Mouse (Mus musculus) liver, embryonic 16.5 days (tissue): Measurements from ENCODE around the gene Necab2. TPM values are rescaled to one million over a fixed set of nuclear protein-coding genes. Genes with fewer than 3 reads are reported as not detected.

ENCODE experiments used
- ATAC-seq: fragments of 200-750 bp; cut with Nextera tagmentation; 2 replicates; pipeline ENCODE4 v1.8.0; 2017; ENCODE audit warnings: low read depth, mild to moderate bottlenecking, moderate number of reproducible peaks, moderate library complexity
- H3K27ac ChIP-seq: fragments of 300-500 bp; sonication (generic); 2 replicates; pipeline ENCODE4 v1.5.1; 2014; ENCODE audit warnings: mild to moderate bottlenecking, low read length
- H3K27me3 ChIP-seq: fragments of 300-500 bp; sonication (generic); 2 replicates; pipeline ENCODE4 v1.6.1; 2014; ENCODE audit warnings: low read depth, low read length, mixed read lengths; ENCODE audit not compliant: control insufficient read depth, insufficient read depth
- H3K36me3 ChIP-seq: fragments of 300-500 bp; sonication (generic); 2 replicates; pipeline ENCODE4 v1.6.1; 2014; ENCODE audit warnings: mild to moderate bottlenecking; ENCODE audit not compliant: control insufficient read depth, insufficient read depth
- H3K4me1 ChIP-seq: fragments of 300-500 bp; sonication (generic); 2 replicates; pipeline ENCODE4 v1.6.1; 2014; ENCODE audit warnings: low read depth, low read length, mixed read lengths; ENCODE audit not compliant: control insufficient read depth
- H3K4me2 ChIP-seq: fragments of 300-500 bp; sonication (generic); 2 replicates; pipeline ENCODE4 v1.6.1; 2014; ENCODE audit warnings: low read depth, low read length, mixed read lengths
- H3K4me3 ChIP-seq: fragments of 300-500 bp; sonication (generic); 2 replicates; pipeline ENCODE4 v1.5.1; 2014; ENCODE audit warnings: low read depth, mild to moderate bottlenecking, low read length
- H3K9ac ChIP-seq: fragments of 300-500 bp; sonication (generic); 2 replicates; pipeline ENCODE4 v1.6.1; 2014; ENCODE audit warnings: low read depth, low read length
- H3K9me3 ChIP-seq: fragments of 300-500 bp; sonication (generic); replicated peaks from 2 replicates; pipeline ENCODE4 v1.6.1; 2016; ENCODE audit warnings: low read length; ENCODE audit not compliant: control insufficient read depth
- WGBS: fragments of 180-500 bp; shearing (Covaris S2); extraction: QIAGEN DNeasy Blood & Tissue Kit; methylation state at CpG from one replicate; pipeline ENCODE4 v1.1.7; 2014; ENCODE audit not compliant: insufficient replicate concordance; 5-methylcytosine and 5-hydroxymethylcytosine counted together
- polyA plus RNA-seq: library from polyadenylated mRNA; unstranded; fragments of >200 nt; fragmentation: Nextera tagmentation; extraction: Ambion mirVana; gene quantifications from 2 replicates; pipeline ENCODE4 v1.2.1, GENCODE M21; 2015

Gene Necab2
- polyA plus RNA-seq, 1 experiment from 2014 or later = 0.04 TPM

DNA sequence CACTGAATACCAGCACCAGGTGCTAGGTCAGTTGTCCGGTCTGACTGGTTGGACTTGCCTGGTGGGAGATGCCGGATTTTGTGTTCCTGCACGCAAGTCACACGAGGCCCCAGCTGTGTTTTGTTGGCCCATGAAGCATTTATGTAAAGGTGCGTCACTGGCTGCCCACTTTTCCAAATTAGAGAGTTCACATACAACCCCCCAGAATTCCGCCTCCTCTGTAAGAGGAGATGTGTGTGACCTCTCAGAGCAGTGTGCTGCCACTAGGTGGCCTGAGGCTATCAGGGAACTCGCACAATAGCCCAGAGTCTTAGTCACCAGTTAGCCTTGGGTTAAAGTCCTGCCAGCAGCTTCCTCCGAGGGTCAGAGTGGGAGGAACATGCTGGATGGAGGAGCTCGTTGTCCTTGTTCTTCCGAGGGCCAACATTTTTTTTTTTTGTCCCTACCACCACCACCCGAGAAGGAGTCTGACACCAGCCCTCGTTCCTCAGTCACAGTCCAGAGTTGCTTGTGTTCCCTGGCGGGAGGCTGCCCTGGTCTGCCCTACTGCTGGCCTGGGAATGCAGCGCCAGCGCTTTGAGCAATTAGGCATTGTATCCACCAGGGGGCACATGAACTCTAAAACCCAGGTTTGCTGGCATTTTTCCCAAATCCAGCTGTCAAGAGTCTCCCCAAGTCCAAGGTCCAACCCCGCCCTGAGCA lies 6.1 kb upstream of the Necab2 start:
- Histone ChIP-seq H3K4me2 (peak overlapping the region; percentile 39), H3K4me3 (no peak overlapping the region), H3K36me3 (peaks cover 11% of the 10 kb centered on the region), H3K27ac (no peak overlapping the region), H3K9me3 (no peaks in the 10 kb centered on the region), H3K4me1 (peaks cover 8% of the 10 kb centered on the region), H3K9ac (no peak overlapping the region), H3K27me3 (0 out of 2 replicates have a peak, but pooled peaks cover under 1% of the 10 kb centered on the region)
- peak; percentile 22 for ATAC-seq
- WGBS = 21% methylated on average over 16 of the region's 16 CpGs

- Histone ChIP-seq H3K9ac (no peak overlapping the region), H3K4me1 (peaks cover 8% of the 10 kb centered on the region), H3K4me2 (no peak overlapping the region; the same call in 1 of the 2 replicates), H3K27me3 (peaks cover 5% of the 10 kb centered on the region), H3K4me3 (no peak overlapping the region), H3K36me3 (peaks cover 11% of the 10 kb centered on the region), H3K9me3 (no peaks in the 10 kb centered on the region), H3K27ac (no peak overlapping the region)
- 29% methylated on average over 1 of the region's 1 CpGs for WGBS
- ATAC-seq = no peak
Observed at GRCm38 (mm10) chr8:119440952-119441270, 5.6 kb upstream of the Necab2 start.

DNA sequence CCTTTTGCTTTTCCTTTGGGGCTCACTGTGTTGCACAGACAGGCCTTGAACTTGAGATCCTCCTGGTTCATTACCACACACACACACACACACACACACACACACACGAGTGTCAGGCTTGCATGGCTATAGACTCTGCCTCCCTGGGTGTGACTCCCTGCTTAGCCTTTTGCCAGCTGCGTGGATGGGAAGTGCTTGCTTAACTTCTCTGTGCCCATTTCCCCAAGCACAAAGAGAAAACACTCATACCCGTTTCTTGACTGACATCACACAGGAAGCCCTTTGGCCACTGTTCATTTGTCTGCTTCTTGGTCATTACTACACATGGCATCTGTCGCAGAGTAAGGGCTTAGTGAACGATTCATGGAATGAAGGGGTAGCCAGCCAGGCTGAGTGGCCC lies 4.5 kb upstream of the Necab2 start:
- Histone ChIP-seq H3K4me1 (peaks cover 3% of the 10 kb centered on the region), H3K9ac (no peak overlapping the region), H3K4me2 (no peak overlapping the region), H3K27ac (no peak overlapping the region), H3K9me3 (no peaks in the 10 kb centered on the region), H3K27me3 (peaks cover 16% of the 10 kb centered on the region), H3K4me3 (no peak overlapping the region), H3K36me3 (peaks cover 11% of the 10 kb centered on the region)
- 46% methylated on average over 5 of the region's 5 CpGs for WGBS
- no peak for ATAC-seq

GRCm38 (mm10) chr8:119442970-119443369 lies 3.5 kb upstream of the Necab2 start:
- no peak overlapping the region for H3K4me2 ChIP-seq
- no peaks in the 10 kb centered on the region for H3K9me3 ChIP-seq
- WGBS = 81% methylated on average over 8 of the region's 8 CpGs
- peaks cover 3% of the 10 kb centered on the region for H3K4me1 ChIP-seq
- H3K36me3 ChIP-seq = peaks cover 11% of the 10 kb centered on the region
- no peak for ATAC-seq
- H3K27ac ChIP-seq = no peak overlapping the region
- no peak overlapping the region for H3K4me3 ChIP-seq
- peaks cover 25% of the 10 kb centered on the region for H3K27me3 ChIP-seq
- H3K9ac ChIP-seq = no peak overlapping the region

GRCm38 (mm10) chr8:119446990-119447780 lies 666 bp downstream of the Necab2 start:
- Histone ChIP-seq H3K4me2 (peak overlapping the region; percentile 55), H3K27me3 (peaks cover 37% of the 10 kb centered on the region), H3K27ac (no peak overlapping the region), H3K4me1 (no peaks in the 10 kb centered on the region), H3K9ac (no peak overlapping the region), H3K36me3 (peaks cover 11% of the 10 kb centered on the region), H3K9me3 (no peaks in the 10 kb centered on the region), H3K4me3 (peak overlapping the region; percentile 47)
- WGBS = 2% methylated on average over 46 of the region's 80 CpGs
- ATAC-seq = peak; percentile 13

GRCm38 (mm10) chr8:119447781-119448170 lies 1.3 kb downstream of the Necab2 start:
- WGBS = 5% methylated on average over 17 of the region's 17 CpGs
- peaks cover 37% of the 10 kb centered on the region for H3K27me3 ChIP-seq
- no peak overlapping the region for H3K4me2 ChIP-seq
- H3K36me3 ChIP-seq = peaks cover 10% of the 10 kb centered on the region
- no peaks in the 10 kb centered on the region for H3K4me1 ChIP-seq
- no peak overlapping the region for H3K9ac ChIP-seq
- no peak overlapping the region for H3K27ac ChIP-seq
- no peak overlapping the region for H3K4me3 ChIP-seq
- H3K9me3 ChIP-seq = no peaks in the 10 kb centered on the region
- no peak for ATAC-seq

DNA sequence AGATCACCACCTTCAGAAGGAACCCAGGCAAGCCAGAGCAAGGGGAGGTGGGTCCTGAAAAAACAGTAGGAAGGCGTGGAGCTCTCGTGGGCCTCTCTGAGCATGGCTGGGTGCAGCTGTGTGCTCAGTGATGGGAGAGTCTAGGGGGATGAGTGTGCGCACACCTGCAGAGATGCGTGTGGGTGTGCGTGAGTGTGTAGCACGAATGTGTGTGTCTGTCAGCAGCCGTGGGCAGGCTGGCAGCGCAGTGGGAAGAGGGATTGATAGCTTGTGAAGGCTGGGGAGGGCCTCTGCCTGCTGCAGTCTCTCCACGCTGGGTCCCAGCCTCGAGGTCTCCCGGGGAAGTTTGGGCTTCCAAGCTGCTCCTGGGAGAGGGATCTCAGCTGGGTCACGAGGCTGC lies 3.1 kb downstream of the Necab2 start:
- H3K36me3 ChIP-seq = no peaks in the 10 kb centered on the region
- no peak overlapping the region for H3K4me3 ChIP-seq
- no peaks in the 10 kb centered on the region for H3K9me3 ChIP-seq
- H3K27ac ChIP-seq = no peak overlapping the region
- H3K9ac ChIP-seq = no peak overlapping the region
- peaks cover 37% of the 10 kb centered on the region for H3K27me3 ChIP-seq
- ATAC-seq = no peak
- H3K4me2 ChIP-seq = no peak overlapping the region
- WGBS = 58% methylated on average over 12 of the region's 12 CpGs
- no peaks in the 10 kb centered on the region for H3K4me1 ChIP-seq

DNA sequence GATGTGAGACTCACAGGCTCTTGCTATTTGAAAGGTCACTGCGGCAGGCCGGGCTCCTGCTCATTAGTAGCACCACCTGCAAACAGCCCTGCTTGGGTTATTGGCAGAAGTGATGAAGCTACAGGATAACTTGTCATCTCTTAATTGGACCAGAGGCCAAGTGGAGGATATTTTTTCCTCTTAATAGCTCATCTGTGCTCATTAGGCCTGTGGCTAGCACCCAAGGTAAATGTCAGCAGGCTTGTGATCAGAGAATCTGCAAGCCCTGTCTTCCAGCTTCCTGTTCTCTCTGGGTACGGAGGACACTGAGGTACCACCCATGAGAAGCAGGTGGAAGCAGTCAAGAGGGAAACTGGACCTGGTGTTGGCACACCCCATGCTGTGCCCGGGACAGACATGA lies 4.6 kb downstream of the Necab2 start:
- Histone ChIP-seq H3K4me2 (no peak overlapping the region), H3K4me3 (no peak overlapping the region), H3K9ac (no peak overlapping the region), H3K27ac (no peak overlapping the region), H3K36me3 (no peaks in the 10 kb centered on the region), H3K27me3 (peaks cover 30% of the 10 kb centered on the region), H3K9me3 (no peaks in the 10 kb centered on the region), H3K4me1 (no peaks in the 10 kb centered on the region)
- ATAC-seq = no peak
- 62% methylated on average over 4 of the region's 4 CpGs for WGBS

- ATAC-seq = no peak
- Histone ChIP-seq H3K27ac (no peak overlapping the region), H3K9me3 (no peaks in the 10 kb centered on the region), H3K36me3 (no peaks in the 10 kb centered on the region), H3K4me3 (no peak overlapping the region), H3K9ac (no peak overlapping the region), H3K4me1 (no peaks in the 10 kb centered on the region), H3K27me3 (peaks cover 12% of the 10 kb centered on the region), H3K4me2 (no peak overlapping the region)
- 68% methylated on average over 5 of the region's 5 CpGs for WGBS
Observed at GRCm38 (mm10) chr8:119452919-119453318, 6.4 kb downstream of the Necab2 start.
